Mouse (Mus musculus): ENCODE data around the gene Plxnd1. TPM values are rescaled to one million over a fixed set of nuclear protein-coding genes. Genes with fewer than 3 reads are reported as not detected.

Plxnd1 gene
- total RNA-seq (2017) = 8.5 and 14.2 TPM in 2 replicates

DNA sequence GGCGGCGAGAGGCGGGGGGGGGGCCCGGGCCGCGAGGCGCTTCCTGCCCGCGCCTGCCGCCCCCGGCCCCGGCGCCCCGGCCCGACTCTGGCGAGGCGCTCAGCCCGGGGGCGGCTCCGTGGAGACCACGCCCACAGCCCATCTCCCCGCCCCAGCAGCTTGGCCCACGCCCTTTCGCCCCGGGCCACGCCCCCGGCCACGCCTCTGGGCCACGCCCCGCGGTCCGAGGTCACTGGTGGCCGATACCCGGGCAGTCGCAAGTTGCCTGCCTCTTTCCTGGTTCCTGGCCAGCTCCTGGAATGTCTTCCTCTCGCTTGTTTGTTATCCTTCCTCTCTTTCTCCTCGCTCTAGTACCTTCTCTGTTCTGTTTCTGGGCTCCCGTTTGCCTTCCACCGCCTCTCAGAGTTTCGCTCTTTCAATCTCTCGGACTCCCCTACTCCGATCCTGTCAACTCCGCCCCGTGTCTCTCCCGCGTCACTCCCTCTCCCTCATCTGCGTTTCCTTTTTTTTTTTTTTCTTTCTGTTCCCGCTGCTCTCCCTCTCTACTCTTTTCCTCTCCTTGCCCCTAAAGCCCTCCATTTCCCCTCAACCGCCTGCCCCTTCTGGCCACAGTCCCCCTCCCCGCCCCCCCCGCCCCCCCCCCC lies at the start of gene Plxnd1:
Gene Plxnd1, minus strand, starts transcription at position 129 of the 644 bp plus-strand sequence.
- peak; percentile 62 for ATAC-seq (replicated peaks; ENCODE audit: low read depth, poor library complexity, severe bottlenecking)

DNA sequence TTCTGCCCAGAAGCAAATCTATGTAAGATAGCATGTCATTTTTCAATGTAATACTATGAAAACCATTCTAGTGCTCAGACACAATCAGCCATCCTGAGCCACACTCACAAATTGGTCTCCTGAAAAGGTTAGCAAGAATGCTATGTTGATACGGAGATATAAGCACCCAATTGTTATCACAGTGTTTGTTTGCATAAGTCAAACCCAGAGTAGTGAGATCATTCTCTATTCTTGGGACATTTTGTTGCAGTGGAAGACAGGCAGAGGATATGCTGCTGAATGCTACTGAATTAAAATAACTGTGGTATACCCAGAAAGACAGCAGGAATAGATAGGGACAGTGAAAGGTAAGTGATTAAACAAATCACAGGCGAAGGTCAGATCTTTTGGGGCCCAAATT lies 49.2 kb upstream of the Plxnd1 start:
- ATAC-seq (replicated peaks; ENCODE audit: low read depth, poor library complexity, severe bottlenecking) = no peak

GRCm38 (mm10) chr6:116038222-116038621 lies 43.4 kb upstream of the Plxnd1 start:
- ATAC-seq (replicated peaks; ENCODE audit: low read depth, poor library complexity, severe bottlenecking) = peak; percentile 73; the same call in 1 of the 2 replicates

DNA sequence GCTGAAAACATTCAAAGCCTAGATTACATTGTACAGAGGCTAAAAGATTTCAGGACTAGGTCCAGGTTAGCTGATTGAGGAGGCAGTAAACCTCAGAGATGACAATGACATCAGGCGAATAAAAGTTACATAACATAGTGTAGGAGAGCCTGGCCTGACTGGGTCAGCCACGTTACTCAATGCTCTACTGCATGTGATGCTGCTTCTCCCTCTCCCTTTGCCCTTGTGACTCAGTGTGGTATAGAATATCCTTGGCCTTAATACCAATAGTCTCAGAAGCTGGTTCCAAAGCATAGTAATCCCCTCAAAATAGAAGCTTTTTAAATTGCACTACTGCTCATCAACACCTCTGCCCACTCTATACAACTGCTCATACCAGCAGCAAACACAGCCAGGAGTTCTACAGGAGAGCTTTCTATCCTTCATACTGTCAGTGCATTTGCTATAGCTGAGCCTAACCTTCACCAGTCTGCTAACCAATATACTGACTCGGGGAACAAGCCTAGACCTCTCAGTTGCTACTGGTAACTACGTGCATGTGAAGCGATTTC lies 42.6 kb upstream of the Plxnd1 start:
- no peak for ATAC-seq (replicated peaks; ENCODE audit: low read depth, poor library complexity, severe bottlenecking)

GRCm38 (mm10) chr6:116036555-116036954 lies 41.8 kb upstream of the Plxnd1 start:
- no peak for ATAC-seq (replicated peaks; ENCODE audit: low read depth, poor library complexity, severe bottlenecking)

GRCm38 (mm10) chr6:116031052-116031451 lies 36.2 kb upstream of the Plxnd1 start:
- ATAC-seq (replicated peaks; ENCODE audit: low read depth, poor library complexity, severe bottlenecking) = no peak

DNA sequence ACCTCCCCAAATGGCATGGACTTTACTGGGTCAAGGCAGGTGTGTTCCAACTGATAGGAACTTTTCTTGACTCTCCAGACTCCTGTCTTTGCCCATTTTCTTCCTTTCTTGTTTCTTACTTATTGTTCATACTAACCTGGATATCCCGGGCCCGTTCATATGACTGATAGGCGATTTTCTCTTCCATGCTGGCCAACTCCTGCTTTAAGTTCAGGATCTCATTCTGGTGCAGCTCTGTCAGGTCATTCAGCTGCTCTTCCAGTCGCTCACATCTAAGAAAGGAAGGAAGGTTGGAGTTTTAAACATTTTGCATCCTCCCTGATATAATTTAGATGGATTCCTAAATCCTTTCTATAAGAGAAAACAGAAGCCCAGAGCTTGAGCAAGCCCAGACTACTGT lies 29.9 kb upstream of the Plxnd1 start:
- 0 out of 2 replicates have a peak, but pooled peaks have one; percentile 36 for ATAC-seq (replicated peaks; ENCODE audit: low read depth, poor library complexity, severe bottlenecking)

DNA sequence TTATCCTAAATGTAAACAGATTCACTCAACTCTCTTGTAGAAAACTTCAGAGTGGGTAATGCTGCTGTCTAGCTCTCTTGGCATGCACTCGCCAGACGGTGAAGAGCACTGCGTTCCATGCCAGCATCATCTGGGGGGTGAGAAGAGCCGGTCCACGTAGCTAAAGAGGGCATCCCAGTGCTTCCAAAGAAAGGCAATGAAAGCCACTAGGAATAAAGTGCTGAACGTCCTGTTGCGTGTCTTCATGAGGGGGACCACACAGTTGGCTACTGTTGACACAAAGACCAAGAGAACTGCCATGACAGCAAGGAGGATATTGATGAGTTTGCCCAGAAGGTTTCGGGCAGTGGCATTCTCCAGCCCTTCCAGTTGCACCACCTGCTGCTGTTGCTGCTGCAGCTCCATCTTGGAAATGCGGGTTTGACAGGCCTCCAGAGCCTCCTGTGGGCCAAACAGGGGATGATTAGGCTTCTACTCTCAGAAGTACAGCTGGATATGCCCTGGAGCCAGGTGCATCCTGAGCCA lies 27.2 kb upstream of the Plxnd1 start:
- ATAC-seq (replicated peaks; ENCODE audit: low read depth, poor library complexity, severe bottlenecking) = peak; percentile 39; the same call in 1 of the 2 replicates

GRCm38 (mm10) chr6:116015902-116016301 lies 21.1 kb upstream of the Plxnd1 start:
- ATAC-seq (replicated peaks; ENCODE audit: low read depth, poor library complexity, severe bottlenecking) = no peak

- peak; percentile 36 for ATAC-seq (replicated peaks; ENCODE audit: low read depth, poor library complexity, severe bottlenecking)
These were observed 19.3 kb upstream of the Plxnd1 start for GRCm38 (mm10) chr6:116014111-116014510.

- peak; percentile 62 for ATAC-seq (replicated peaks; ENCODE audit: low read depth, poor library complexity, severe bottlenecking)
These were observed 18.9 kb upstream of the Plxnd1 start for GRCm38 (mm10) chr6:116013687-116014086.

- ATAC-seq (replicated peaks; ENCODE audit: low read depth, poor library complexity, severe bottlenecking) = peak; percentile 36
These were observed 15.7 kb upstream of the Plxnd1 start for GRCm38 (mm10) chr6:116010541-116010940.

- ATAC-seq (replicated peaks; ENCODE audit: low read depth, poor library complexity, severe bottlenecking) = no peak
These were observed 14.6 kb upstream of the Plxnd1 start for GRCm38 (mm10) chr6:116009426-116009825.

- ATAC-seq (replicated peaks; ENCODE audit: low read depth, poor library complexity, severe bottlenecking) = 0 out of 2 replicates have a peak, but pooled peaks have one; percentile 30
These were observed 12.9 kb upstream of the Plxnd1 start for GRCm38 (mm10) chr6:116007561-116008173.

DNA sequence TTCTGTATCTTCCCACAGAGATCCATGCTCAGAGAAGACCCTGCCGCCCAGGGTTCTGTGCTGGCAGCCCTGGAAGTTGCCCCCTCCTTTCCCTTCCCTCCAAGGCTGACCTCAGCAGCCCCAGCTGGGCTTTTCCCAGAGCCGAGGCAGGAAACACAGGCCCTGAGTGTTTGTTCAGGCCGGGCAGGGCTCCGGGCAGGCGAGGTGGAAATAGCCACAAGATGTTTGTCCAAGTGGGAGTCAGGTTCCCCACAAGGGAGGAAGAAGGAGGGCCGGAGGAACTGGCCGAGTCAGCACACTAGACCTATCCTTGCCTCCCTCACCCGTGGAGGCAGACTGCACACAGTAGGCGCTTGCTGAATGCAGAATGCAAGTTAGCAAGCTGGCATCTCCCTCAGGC lies 11.9 kb upstream of the Plxnd1 start:
- ATAC-seq (replicated peaks; ENCODE audit: low read depth, poor library complexity, severe bottlenecking) = no peak

- no peak for ATAC-seq (replicated peaks; ENCODE audit: low read depth, poor library complexity, severe bottlenecking)
These were observed 11.1 kb upstream of the Plxnd1 start for GRCm38 (mm10) chr6:116005959-116006288.

- no peak for ATAC-seq (replicated peaks; ENCODE audit: low read depth, poor library complexity, severe bottlenecking)
These were observed 10.6 kb upstream of the Plxnd1 start for GRCm38 (mm10) chr6:116005275-116005958.

GRCm38 (mm10) chr6:116004716-116005115 lies 9.9 kb upstream of the Plxnd1 start:
- peak; percentile 68 for ATAC-seq (replicated peaks; ENCODE audit: low read depth, poor library complexity, severe bottlenecking)

DNA sequence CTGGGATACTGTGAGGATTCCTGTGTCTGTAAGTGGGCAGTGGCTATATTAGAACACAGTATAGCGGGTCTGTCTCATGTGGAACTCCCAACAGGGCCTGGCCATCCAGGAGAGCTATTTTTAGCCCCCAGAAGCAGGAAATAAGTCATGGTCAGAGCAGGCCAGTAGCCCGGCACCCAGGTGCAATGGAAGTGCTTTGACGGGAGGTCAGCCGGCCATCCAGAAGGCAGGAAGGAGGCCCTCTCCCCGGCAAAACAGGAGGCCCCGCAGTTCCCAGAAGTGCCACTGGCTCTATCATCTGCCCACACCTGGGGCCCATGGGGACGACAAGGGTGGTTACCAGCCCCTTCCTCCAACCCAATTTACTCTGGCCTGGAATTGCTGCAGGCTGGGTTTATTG lies 9.3 kb upstream of the Plxnd1 start:
- no peak for ATAC-seq (replicated peaks; ENCODE audit: low read depth, poor library complexity, severe bottlenecking)

- ATAC-seq (replicated peaks; ENCODE audit: low read depth, poor library complexity, severe bottlenecking) = peak; percentile 61
These were observed 8.7 kb upstream of the Plxnd1 start for GRCm38 (mm10) chr6:116003516-116003915.
